15 mouse cellular contexts compared by ENCODE assay signal in genomic region chr10:84758200-84758468, GRCm38 (mm10). TPM values are rescaled to one million over a fixed set of nuclear protein-coding genes. Genes with fewer than 3 reads are reported as not detected.
DNase-seq lines count a peak whose midpoint lies in the region; ATAC-seq lines count a peak whose summit lies in the region.
"Had no signal": no experiment of that assay in that cellular context is flagged by ENCODE, and none has a peak within 500 bp of the region (broad histone marks: within the 10 kb centered on the region; RNA-seq: fewer than 3 reads in every experiment).

No protein-coding gene starts in this region.

- peaks cover 72% of the 10 kb centered on the region for H3K27me3 ChIP-seq in forebrain, embryonic 12.5 days
- H3K27me3 ChIP-seq in hindbrain, embryonic 15.5 days, result peaks cover 25% of the 10 kb centered on the region
- H3K27me3 ChIP-seq in midbrain, embryonic 16.5 days (ENCODE audit: control insufficient read depth, insufficient read depth, low read depth, low read length), result peaks cover 25% of the 10 kb centered on the region
- H3K27me3 ChIP-seq in liver, embryonic 11.5 days (replicated peaks; ENCODE audit: control insufficient read depth, insufficient read depth, low read length), result peaks cover 98% of the 10 kb centered on the region

- 5% methylated on average over 5 of the region's 5 CpGs for WGBS in forebrain, embryonic 12.5 days
- 10% methylated on average over 5 of the region's 5 CpGs for WGBS in hindbrain, embryonic 15.5 days
- 8% methylated on average over 5 of the region's 5 CpGs for WGBS in midbrain, embryonic 16.5 days
- WGBS in liver, embryonic 11.5 days, result 9% methylated on average over 5 of the region's 5 CpGs

- no peaks in the 10 kb centered on the region; the same call in 1 of the 2 replicates for H3K36me3 ChIP-seq in forebrain, embryonic 12.5 days (replicated peaks)
- no peaks in the 10 kb centered on the region for H3K36me3 ChIP-seq in hindbrain, embryonic 15.5 days
- H3K36me3 ChIP-seq in midbrain, embryonic 16.5 days (ENCODE audit: control insufficient read depth, insufficient read depth, low read length), result no peaks in the 10 kb centered on the region
- H3K36me3 ChIP-seq in liver, embryonic 11.5 days (ENCODE audit: control insufficient read depth, insufficient read depth, low read length), result no peaks in the 10 kb centered on the region
- H3K36me3 ChIP-seq: embryonic facial prominence, embryonic 15.5 days had no signal

- H3K9ac ChIP-seq in forebrain, embryonic 12.5 days, result peak overlapping the region; percentile 73
- peak overlapping the region; percentile 42; the same call in 1 of the 2 replicates for H3K9ac ChIP-seq in hindbrain, embryonic 15.5 days
- H3K9ac ChIP-seq in midbrain, embryonic 16.5 days (ENCODE audit: low read depth, low read length), result peak overlapping the region; percentile 47
- H3K9ac ChIP-seq in liver, embryonic 11.5 days (ENCODE audit: low read depth, low read length), result no peak overlapping the region
- H3K9ac ChIP-seq: embryonic facial prominence, embryonic 15.5 days; liver, embryonic 14.5 days had no signal

- peak overlapping the region; percentile 67 for H3K4me2 ChIP-seq in forebrain, embryonic 12.5 days
- peak overlapping the region; percentile 66 for H3K4me2 ChIP-seq in hindbrain, embryonic 15.5 days
- H3K4me2 ChIP-seq in midbrain, embryonic 16.5 days (ENCODE audit: low read length), result peak overlapping the region; percentile 72
- no peak overlapping the region for H3K4me2 ChIP-seq in liver, embryonic 11.5 days

- H3K27ac ChIP-seq in forebrain, embryonic 12.5 days, result no peak overlapping the region
- H3K27ac ChIP-seq in hindbrain, embryonic 15.5 days (replicated peaks), result peak overlapping the region; percentile 88
- H3K27ac ChIP-seq in midbrain, embryonic 16.5 days (ENCODE audit: low read length), result 0 out of 2 replicates have a peak overlapping the region, but pooled peaks have one; percentile 12
- H3K27ac ChIP-seq in liver, embryonic 11.5 days (ENCODE audit: low read depth, low read length), result no peak overlapping the region
- H3K27ac ChIP-seq: embryonic facial prominence, embryonic 15.5 days; heart, adult 2 months; liver, embryonic 14.5 days had no signal

- peak overlapping the region; percentile 55 for H3K4me3 ChIP-seq in forebrain, embryonic 12.5 days (replicated peaks)
- H3K4me3 ChIP-seq in hindbrain, embryonic 15.5 days, result peak overlapping the region; percentile 40
- peak overlapping the region; percentile 40 for H3K4me3 ChIP-seq in midbrain, embryonic 16.5 days (ENCODE audit: low read depth, low read length)
- no peak overlapping the region for H3K4me3 ChIP-seq in liver, embryonic 11.5 days (ENCODE audit: low read depth, low read length)
- H3K4me3 ChIP-seq: heart, adult 2 months had no signal

- H3K9me3 ChIP-seq in forebrain, embryonic 12.5 days, result no peaks in the 10 kb centered on the region
- H3K9me3 ChIP-seq in hindbrain, embryonic 15.5 days, result no peaks in the 10 kb centered on the region
- no peaks in the 10 kb centered on the region for H3K9me3 ChIP-seq in midbrain, embryonic 16.5 days (replicated peaks; ENCODE audit: control insufficient read depth, low read length, poor library complexity, severe bottlenecking)
- H3K9me3 ChIP-seq in liver, embryonic 11.5 days (ENCODE audit: control insufficient read depth, low read length), result no peaks in the 10 kb centered on the region
- H3K9me3 ChIP-seq: embryonic facial prominence, embryonic 15.5 days had no signal

- H3K4me1 ChIP-seq in forebrain, embryonic 12.5 days, result peaks cover 75% of the 10 kb centered on the region
- H3K4me1 ChIP-seq in hindbrain, embryonic 15.5 days (replicated peaks), result peaks cover 62% of the 10 kb centered on the region
- H3K4me1 ChIP-seq in midbrain, embryonic 16.5 days (ENCODE audit: control insufficient read depth, insufficient read depth, low read length), result peaks cover 49% of the 10 kb centered on the region
- H3K4me1 ChIP-seq in liver, embryonic 11.5 days (replicated peaks; ENCODE audit: control insufficient read depth, insufficient read depth, low read length), result peaks cover 5% of the 10 kb centered on the region; the same call in 1 of the 2 replicates

- ATAC-seq in forebrain, embryonic 12.5 days (ENCODE audit: low FRiP score), result no peak
- no peak for ATAC-seq in hindbrain, embryonic 15.5 days (ENCODE audit: low FRiP score, low read depth)
- ATAC-seq in midbrain, embryonic 16.5 days, result no peak
- ATAC-seq in liver, embryonic 11.5 days (replicated peaks; ENCODE audit: low FRiP score), result no peak
- no peak for ATAC-seq in erythroid progenitor cell, adult 5-6 weeks (replicated peaks; ENCODE audit: low FRiP score, poor library complexity, severe bottlenecking)
- ATAC-seq in granulocyte monocyte progenitor cell, adult 5-6 weeks (replicated peaks; ENCODE audit: poor library complexity, severe bottlenecking), result no peak
- ATAC-seq in monocyte, adult 5-6 weeks (replicated peaks; ENCODE audit: insufficient number of reproducible peaks, low FRiP score, low TSS enrichment, poor library complexity, severe bottlenecking), result no peak

- peak; percentile 31 for DNase-seq in embryo, embryonic 11 days
- DNase-seq in liver, embryonic 11.5 days (ENCODE audit: low spot score), result no peak
- DNase-seq: adrenal gland, adult 2 months; cerebellum, adult 9-10 months; heart, adult 2 months had no signal

RNA-seq across cellular contexts. Expression of gene Rfx4, which starts 2.3 kb away (rescaled TPM):
- 24.8 and 26.5 TPM in 2 replicates for polyA plus RNA-seq in forebrain, embryonic 12.5 days (2016; fragmentation: Nextera tagmentation; extraction: Ambion mirVana)
- 18.0 and 23.7 TPM in 2 replicates for polyA plus RNA-seq in hindbrain, embryonic 15.5 days (2015; fragmentation: Nextera tagmentation; extraction: Ambion mirVana)
- polyA plus RNA-seq in midbrain, embryonic 16.5 days (2015; fragmentation: Nextera tagmentation; extraction: Ambion mirVana), result 12.6 and 13.9 TPM in 2 replicates
- not detected in 2 replicates for polyA plus RNA-seq in liver, embryonic 11.5 days (2014; fragmentation: Nextera tagmentation; extraction: Ambion mirVana)
- total RNA-seq in erythroid progenitor cell, adult 5-6 weeks (2015; ENCODE audit: low replicate concordance), result not detected in 2 replicates
- not detected in 2 replicates for total RNA-seq in erythroid progenitor cell, adult 5-6 weeks (2017; ENCODE audit: low replicate concordance)
- not detected in 2 replicates for total RNA-seq in granulocyte monocyte progenitor cell, adult 5-6 weeks (2014; fragmentation: Nextera tagmentation)
- total RNA-seq in granulocyte monocyte progenitor cell, adult 5-6 weeks (2017), result not detected in 2 replicates
- total RNA-seq in monocyte, adult 5-6 weeks (2017), result not detected in 3 replicates
- total RNA-seq: neutrophil, adult 5-6 weeks had no signal
- polyA plus RNA-seq: adrenal gland, adult 2 months; heart, adult 2 months; liver, embryonic 14.5 days; stomach, embryonic 14.5 days had no signal

Comparison
In these comparisons a context has a peak if more than half of its experiments do, and no peak if none do; other contexts are left out.
1. H3K27ac ChIP-seq: peak in hindbrain, embryonic 15.5 days (single experiment) and midbrain, embryonic 16.5 days (single experiment); none in forebrain, embryonic 12.5 days (single experiment) and liver, embryonic 11.5 days (single experiment).
2. RNA of gene Rfx4, which starts 2.3 kb away (polyA plus RNA-seq): 24.8 to 26.5 TPM in forebrain, embryonic 12.5 days, 18.0 to 23.7 TPM in hindbrain, embryonic 15.5 days and 12.6 to 13.9 TPM in midbrain, embryonic 16.5 days; not detected in liver, embryonic 11.5 days; every median in the first group is over 10 times any median in the second.